Mouse (Mus musculus): ENCODE results near the gene Cntn4. TPM values are rescaled to one million over a fixed set of nuclear protein-coding genes. Genes with fewer than 3 reads are reported as not detected.
A peak's percentile ranks its signal among the peaks of the same experiment; 100 is the strongest.

Gene Cntn4
- 0.53 and 0.99 TPM in 2 replicates for polyA plus RNA-seq (2014; fragmentation: Nextera tagmentation; extraction: Ambion mirVana)

DNA sequence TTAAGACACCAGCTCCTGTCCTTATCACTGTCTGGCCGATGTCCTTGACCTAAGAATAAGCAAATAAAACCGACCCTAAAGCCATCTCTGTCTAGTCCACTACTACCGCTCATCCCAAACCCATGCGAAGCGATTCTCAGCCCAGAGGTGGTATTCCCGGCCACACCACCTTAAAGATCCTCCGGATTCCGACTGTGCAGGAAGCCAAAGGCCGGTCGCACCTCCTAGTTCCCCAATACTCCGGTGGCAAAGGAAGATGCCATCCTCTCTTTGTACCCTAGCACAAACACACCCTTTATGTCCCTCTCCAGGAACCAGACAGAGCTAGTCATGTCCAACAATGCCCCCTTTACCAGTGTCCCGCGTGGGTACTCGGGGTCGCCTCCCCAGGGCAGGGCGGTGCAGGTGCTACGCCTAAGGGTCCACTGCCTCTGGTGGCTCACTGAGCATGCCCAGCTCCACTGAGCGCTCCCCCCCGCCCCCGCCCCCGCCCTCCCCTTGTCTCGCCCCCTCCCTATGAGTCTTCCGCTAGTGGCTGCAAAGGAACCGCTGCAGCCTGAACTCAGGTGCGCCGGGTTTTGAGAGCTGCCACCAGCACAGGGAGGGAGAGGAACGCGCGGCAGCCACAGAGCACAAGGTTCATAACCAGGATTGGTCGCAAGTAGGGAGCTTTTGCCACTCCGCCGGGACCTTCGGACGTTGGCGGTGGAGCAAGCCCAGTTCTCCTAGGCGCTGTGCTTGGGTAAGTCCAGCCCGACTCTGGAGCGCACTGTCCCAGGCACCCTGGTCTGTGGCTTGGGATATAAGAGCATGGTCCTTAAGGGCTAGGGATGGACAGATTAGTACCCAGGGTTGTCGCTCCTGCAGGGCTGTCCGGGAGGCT, at the start of gene Cntn4:
TSS of gene Cntn4 (plus strand) at position 512 of the 883 bp plus-strand sequence.
- Histone ChIP-seq H3K4me2 (peak within 1 kb of the TSS; percentile 52), H3K9me3 (ENCODE audit: control insufficient read depth, low read length) (no peaks in the 10 kb centered on the region), H3K27ac (ENCODE audit: low read depth, low read length) (no peak within 1 kb of the TSS), H3K4me3 (ENCODE audit: low read depth, low read length) (peak within 1 kb of the TSS; percentile 27; the same call in 1 of the 2 replicates), H3K27me3 (replicated peaks; ENCODE audit: control insufficient read depth, insufficient read depth, low read length) (peaks cover 27% of the 10 kb centered on the region), H3K4me1 (replicated peaks; ENCODE audit: control insufficient read depth, insufficient read depth, low read length) (no peaks in the 10 kb centered on the region), H3K36me3 (ENCODE audit: control insufficient read depth, insufficient read depth, low read length) (no peaks in the 10 kb centered on the region), H3K9ac (ENCODE audit: low read depth, low read length) (no peak within 1 kb of the TSS)
- DNase-seq (ENCODE audit: low spot score) (no peak), ATAC-seq (replicated peaks; ENCODE audit: low FRiP score) (peak; percentile 15; the same call in 1 of the 2 replicates)
- WGBS = 5% methylated on average over 40 of the region's 40 CpGs

DNA sequence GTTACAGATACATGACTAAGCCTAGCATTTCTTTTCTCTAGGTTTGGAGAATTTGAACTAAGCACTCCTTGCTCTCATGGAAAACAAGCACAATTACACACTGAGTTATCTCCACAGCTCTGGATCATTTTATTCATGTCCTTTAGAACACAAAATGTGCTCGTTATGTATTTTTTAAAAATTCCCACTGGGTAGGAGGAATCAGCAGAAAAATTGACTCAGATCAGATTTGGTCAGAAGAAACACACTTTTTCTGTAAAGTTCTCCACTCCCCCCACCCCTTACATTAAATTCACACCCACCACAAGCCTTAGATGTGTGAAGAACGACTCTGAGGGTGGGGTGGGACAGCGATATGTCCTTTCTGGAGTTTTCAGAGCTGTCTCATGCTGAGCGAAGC, 3.2 kb upstream of the Cntn4 start:
- H3K4me3 ChIP-seq (ENCODE audit: low read depth, low read length) = no peak overlapping the region
- WGBS = 69% methylated on average over 4 of the region's 4 CpGs
- no peak overlapping the region for H3K27ac ChIP-seq (ENCODE audit: low read depth, low read length)
- H3K9ac ChIP-seq (ENCODE audit: low read depth, low read length) = no peak overlapping the region
- H3K4me1 ChIP-seq (replicated peaks; ENCODE audit: control insufficient read depth, insufficient read depth, low read length) = no peaks in the 10 kb centered on the region
- peaks cover 21% of the 10 kb centered on the region for H3K27me3 ChIP-seq (replicated peaks; ENCODE audit: control insufficient read depth, insufficient read depth, low read length)
- no peak overlapping the region for H3K4me2 ChIP-seq
- ATAC-seq (replicated peaks; ENCODE audit: low FRiP score) (no peak), DNase-seq (ENCODE audit: low spot score) (no peak)
- no peaks in the 10 kb centered on the region for H3K36me3 ChIP-seq (ENCODE audit: control insufficient read depth, insufficient read depth, low read length)
- H3K9me3 ChIP-seq (ENCODE audit: control insufficient read depth, low read length) = no peaks in the 10 kb centered on the region

DNA sequence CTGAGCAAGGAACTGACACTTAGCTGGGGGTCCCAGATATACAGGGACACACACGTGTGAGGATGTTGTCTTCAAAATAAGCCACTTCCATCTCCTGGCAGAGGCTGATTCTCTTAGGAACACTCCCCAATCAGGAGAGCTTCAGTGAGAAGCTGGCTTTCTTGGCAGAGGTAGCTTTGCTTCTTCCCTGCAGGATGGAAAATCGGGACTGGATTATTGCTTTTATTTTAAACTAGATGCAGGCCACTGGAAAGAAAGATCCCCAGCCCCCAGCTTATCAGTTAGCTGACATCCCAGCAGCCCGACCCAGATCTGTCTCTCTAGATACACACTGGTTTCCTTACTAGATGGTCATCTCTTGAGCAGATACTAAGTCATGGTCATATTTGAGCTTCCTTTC, 2.4 kb upstream of the Cntn4 start:
- Histone ChIP-seq H3K4me3 (ENCODE audit: low read depth, low read length) (no peak overlapping the region), H3K27ac (ENCODE audit: low read depth, low read length) (no peak overlapping the region), H3K4me1 (replicated peaks; ENCODE audit: control insufficient read depth, insufficient read depth, low read length) (no peaks in the 10 kb centered on the region), H3K36me3 (ENCODE audit: control insufficient read depth, insufficient read depth, low read length) (no peaks in the 10 kb centered on the region), H3K9me3 (ENCODE audit: control insufficient read depth, low read length) (no peaks in the 10 kb centered on the region), H3K27me3 (replicated peaks; ENCODE audit: control insufficient read depth, insufficient read depth, low read length) (peaks cover 27% of the 10 kb centered on the region), H3K9ac (ENCODE audit: low read depth, low read length) (no peak overlapping the region), H3K4me2 (no peak overlapping the region)
- WGBS = 39% methylated on average over 3 of the region's 3 CpGs
- DNase-seq (ENCODE audit: low spot score) = no peak
- ATAC-seq (replicated peaks; ENCODE audit: low FRiP score) = no peak

DNA sequence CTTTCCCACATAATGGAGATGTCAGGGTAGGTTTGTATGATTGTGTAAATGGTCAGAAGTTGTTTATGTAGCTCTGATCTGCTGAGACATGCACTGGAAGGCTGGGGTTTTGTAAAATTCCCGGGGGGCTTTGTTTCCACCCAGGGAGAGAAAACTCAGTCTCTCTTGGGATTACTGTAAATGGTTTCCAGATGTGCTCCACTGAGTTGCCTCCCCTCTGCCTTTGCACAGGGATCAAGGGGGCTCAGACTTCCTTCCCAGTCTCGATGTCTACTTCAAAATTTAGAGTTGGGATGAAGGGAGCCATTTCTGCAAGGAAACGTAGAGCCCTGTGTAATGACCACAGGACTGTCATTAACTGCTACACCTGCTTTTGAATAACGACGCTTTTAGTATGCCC, 823 bp upstream of the Cntn4 start:
- H3K4me3 ChIP-seq (ENCODE audit: low read depth, low read length) = no peak overlapping the region
- ATAC-seq (replicated peaks; ENCODE audit: low FRiP score) (no peak), DNase-seq (ENCODE audit: low spot score) (no peak)
- H3K9ac ChIP-seq (ENCODE audit: low read depth, low read length) = no peak overlapping the region
- H3K4me2 ChIP-seq = no peak overlapping the region; the same call in 1 of the 2 replicates
- 30% methylated on average over 5 of the region's 5 CpGs for WGBS
- H3K4me1 ChIP-seq (replicated peaks; ENCODE audit: control insufficient read depth, insufficient read depth, low read length) = no peaks in the 10 kb centered on the region
- H3K36me3 ChIP-seq (ENCODE audit: control insufficient read depth, insufficient read depth, low read length) = no peaks in the 10 kb centered on the region
- H3K27ac ChIP-seq (ENCODE audit: low read depth, low read length) = no peak overlapping the region
- H3K9me3 ChIP-seq (ENCODE audit: control insufficient read depth, low read length) = no peaks in the 10 kb centered on the region
- H3K27me3 ChIP-seq (replicated peaks; ENCODE audit: control insufficient read depth, insufficient read depth, low read length) = peaks cover 27% of the 10 kb centered on the region

DNA sequence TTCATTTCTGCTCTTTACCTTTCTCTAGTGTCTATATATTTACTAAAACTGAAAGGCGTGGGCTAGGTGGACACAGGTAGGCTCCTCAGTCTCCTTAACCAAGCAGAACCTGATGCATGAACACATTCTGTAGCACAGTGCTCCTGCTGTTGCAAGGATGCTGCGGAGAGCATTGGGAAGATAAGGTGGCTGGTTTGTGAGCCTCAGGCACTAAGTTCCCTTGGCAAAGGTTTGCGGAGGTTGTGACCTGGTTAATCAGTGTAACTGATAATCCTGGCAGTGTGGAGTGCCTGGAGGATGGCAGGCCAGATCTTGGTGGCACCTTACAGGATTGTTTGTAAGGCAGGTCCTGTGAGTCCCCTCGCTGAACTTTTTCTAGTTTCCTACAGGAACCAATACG, 1.3 kb downstream of the Cntn4 start:
- no peaks in the 10 kb centered on the region for H3K4me1 ChIP-seq (replicated peaks; ENCODE audit: control insufficient read depth, insufficient read depth, low read length)
- DNase-seq (ENCODE audit: low spot score) (no peak), ATAC-seq (replicated peaks; ENCODE audit: low FRiP score) (no peak)
- no peak overlapping the region for H3K4me2 ChIP-seq
- H3K9ac ChIP-seq (ENCODE audit: low read depth, low read length) = no peak overlapping the region
- no peak overlapping the region for H3K4me3 ChIP-seq (ENCODE audit: low read depth, low read length)
- H3K27ac ChIP-seq (ENCODE audit: low read depth, low read length) = no peak overlapping the region
- H3K27me3 ChIP-seq (replicated peaks; ENCODE audit: control insufficient read depth, insufficient read depth, low read length) = peaks cover 27% of the 10 kb centered on the region
- no peaks in the 10 kb centered on the region for H3K36me3 ChIP-seq (ENCODE audit: control insufficient read depth, insufficient read depth, low read length)
- WGBS = 11% methylated on average over 5 of the region's 5 CpGs
- H3K9me3 ChIP-seq (ENCODE audit: control insufficient read depth, low read length) = no peaks in the 10 kb centered on the region

DNA sequence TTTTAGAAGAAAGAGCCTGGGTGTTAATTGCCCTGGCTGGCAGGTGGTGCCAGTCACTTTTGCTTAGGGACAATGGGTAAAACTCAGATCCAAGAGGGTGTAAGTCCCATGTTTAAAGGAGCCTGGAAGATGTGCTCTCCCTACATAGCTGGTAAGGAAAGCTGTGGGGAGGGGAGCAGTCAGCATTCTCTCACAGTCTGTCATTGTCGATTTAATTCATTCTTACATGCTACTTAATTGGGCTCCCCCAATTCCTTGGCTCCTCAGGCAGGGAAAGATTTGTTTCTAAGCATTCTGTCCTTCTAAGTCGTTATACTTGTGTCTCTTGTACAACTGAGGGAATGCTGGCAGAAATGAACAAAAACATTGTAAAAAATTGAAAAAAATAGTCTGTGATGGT, 4.0 kb downstream of the Cntn4 start:
- 52% methylated on average over 2 of the region's 2 CpGs for WGBS
- no peak for DNase-seq (ENCODE audit: low spot score)

DNA sequence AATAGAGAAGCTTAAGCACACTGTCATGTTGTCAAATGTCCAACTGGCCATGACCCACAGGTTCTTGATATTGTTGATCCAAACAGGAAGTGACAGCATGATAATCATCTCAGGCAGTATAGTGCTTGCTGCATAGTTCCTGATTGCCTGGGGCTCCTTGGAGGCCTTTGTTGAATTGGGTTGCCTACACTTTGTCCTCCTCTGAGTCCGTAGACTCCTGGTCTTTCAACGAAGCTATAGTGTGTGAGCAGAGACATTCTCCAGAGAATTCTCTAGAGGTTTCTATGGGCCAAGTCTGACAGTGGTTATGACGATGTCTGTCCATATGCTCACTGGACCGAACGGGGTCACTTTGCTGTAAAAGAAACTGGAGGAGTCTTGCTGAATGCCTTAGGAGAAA, 5.8 kb downstream of the Cntn4 start:
- no peaks in the 10 kb centered on the region for H3K9me3 ChIP-seq (ENCODE audit: control insufficient read depth, low read length)
- no peak for ATAC-seq (replicated peaks; ENCODE audit: low FRiP score)
- DNase-seq (ENCODE audit: low spot score) = no peak
- H3K27ac ChIP-seq (ENCODE audit: low read depth, low read length) = no peak overlapping the region
- H3K4me2 ChIP-seq = no peak overlapping the region
- no peak overlapping the region for H3K4me3 ChIP-seq (ENCODE audit: low read depth, low read length)
- H3K27me3 ChIP-seq (replicated peaks; ENCODE audit: control insufficient read depth, insufficient read depth, low read length) = peaks cover 17% of the 10 kb centered on the region
- no peaks in the 10 kb centered on the region for H3K36me3 ChIP-seq (ENCODE audit: control insufficient read depth, insufficient read depth, low read length)
- no peak overlapping the region for H3K9ac ChIP-seq (ENCODE audit: low read depth, low read length)
- H3K4me1 ChIP-seq (replicated peaks; ENCODE audit: control insufficient read depth, insufficient read depth, low read length) = no peaks in the 10 kb centered on the region
- 88% methylated on average over 5 of the region's 5 CpGs for WGBS

More for the DNA sequence above, 4.0 kb downstream of the Cntn4 start:
- H3K27ac ChIP-seq (ENCODE audit: low read depth, low read length) = no peak overlapping the region
- H3K9ac ChIP-seq (ENCODE audit: low read depth, low read length) = no peak overlapping the region
- H3K9me3 ChIP-seq (ENCODE audit: control insufficient read depth, low read length) = no peaks in the 10 kb centered on the region
- H3K36me3 ChIP-seq (ENCODE audit: control insufficient read depth, insufficient read depth, low read length) = no peaks in the 10 kb centered on the region
- no peak for ATAC-seq (replicated peaks; ENCODE audit: low FRiP score)
- no peaks in the 10 kb centered on the region for H3K4me1 ChIP-seq (replicated peaks; ENCODE audit: control insufficient read depth, insufficient read depth, low read length)
- H3K27me3 ChIP-seq (replicated peaks; ENCODE audit: control insufficient read depth, insufficient read depth, low read length) = peaks cover 27% of the 10 kb centered on the region
- H3K4me2 ChIP-seq = no peak overlapping the region
- H3K4me3 ChIP-seq (ENCODE audit: low read depth, low read length) = no peak overlapping the region

DNA sequence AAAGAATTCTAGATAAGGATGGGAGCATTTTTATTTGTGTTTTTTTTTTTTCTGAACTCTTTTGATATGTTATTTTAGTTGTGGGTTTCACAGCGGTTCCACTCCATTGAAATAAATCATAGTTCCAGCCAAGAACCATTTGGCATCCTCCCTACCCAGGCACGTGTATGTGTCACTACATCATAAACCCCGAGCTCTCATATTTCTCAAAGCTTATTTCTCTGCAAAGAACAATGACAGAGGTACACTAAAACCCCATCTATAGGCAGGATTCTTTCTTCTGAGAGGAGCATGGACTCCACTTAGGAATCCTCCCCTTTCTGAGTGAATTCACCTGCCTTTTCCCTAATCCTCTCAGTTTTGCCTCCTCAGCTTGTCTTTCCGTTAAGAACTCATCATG, 6.7 kb downstream of the Cntn4 start:
- no peaks in the 10 kb centered on the region for H3K36me3 ChIP-seq (ENCODE audit: control insufficient read depth, insufficient read depth, low read length)
- no peak overlapping the region for H3K4me3 ChIP-seq (ENCODE audit: low read depth, low read length)
- H3K4me2 ChIP-seq = no peak overlapping the region
- no peaks in the 10 kb centered on the region for H3K9me3 ChIP-seq (ENCODE audit: control insufficient read depth, low read length)
- ATAC-seq (replicated peaks; ENCODE audit: low FRiP score) = no peak
- 57% methylated on average over 4 of the region's 4 CpGs for WGBS
- peaks cover 8% of the 10 kb centered on the region for H3K27me3 ChIP-seq (replicated peaks; ENCODE audit: control insufficient read depth, insufficient read depth, low read length)
- H3K27ac ChIP-seq (ENCODE audit: low read depth, low read length) = no peak overlapping the region
- H3K9ac ChIP-seq (ENCODE audit: low read depth, low read length) = no peak overlapping the region
- no peak for DNase-seq (ENCODE audit: low spot score)
- H3K4me1 ChIP-seq (replicated peaks; ENCODE audit: control insufficient read depth, insufficient read depth, low read length) = no peaks in the 10 kb centered on the region

DNA sequence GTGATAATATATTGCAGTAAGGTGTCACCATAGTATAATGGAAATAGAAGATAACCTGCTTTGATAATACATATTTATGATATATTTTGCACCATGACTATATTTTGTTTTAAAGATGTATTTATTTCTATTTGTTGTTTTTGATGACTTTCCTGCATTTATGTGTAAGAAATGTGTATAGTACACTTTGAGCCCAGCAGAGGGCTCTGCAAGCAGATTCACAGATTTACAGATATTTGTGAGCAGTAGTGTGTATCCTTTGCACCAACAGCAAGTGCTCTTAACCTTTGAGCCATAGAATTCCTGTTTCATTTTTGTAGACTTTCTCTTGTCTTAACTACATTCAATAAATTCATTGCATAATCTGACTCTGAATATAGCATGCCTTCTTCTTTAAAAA, 10.7 kb downstream of the Cntn4 start:
- no peaks in the 10 kb centered on the region for H3K27me3 ChIP-seq (replicated peaks; ENCODE audit: control insufficient read depth, insufficient read depth, low read length)
- no peaks in the 10 kb centered on the region for H3K36me3 ChIP-seq (ENCODE audit: control insufficient read depth, insufficient read depth, low read length)
- no peak overlapping the region for H3K9ac ChIP-seq (ENCODE audit: low read depth, low read length)
- H3K4me1 ChIP-seq (replicated peaks; ENCODE audit: control insufficient read depth, insufficient read depth, low read length) = no peaks in the 10 kb centered on the region
- no peaks in the 10 kb centered on the region for H3K9me3 ChIP-seq (ENCODE audit: control insufficient read depth, low read length)
- DNase-seq (ENCODE audit: low spot score) (no peak), ATAC-seq (replicated peaks; ENCODE audit: low FRiP score) (no peak)
- H3K27ac ChIP-seq (ENCODE audit: low read depth, low read length) = no peak overlapping the region
- H3K4me3 ChIP-seq (ENCODE audit: low read depth, low read length) = no peak overlapping the region
- no peak overlapping the region for H3K4me2 ChIP-seq

Data from liver, embryonic 11.5 days (tissue).